Mouse (Mus musculus) natural killer cell, adult 2 months (primary cell): Measurements from ENCODE around the gene Pde4dip.

ENCODE experiments used
- DNase-seq, 2 experiments: peaks; one replicate each; pipeline ENCODE4 v3.0.0; 2022; ENCODE audit warnings: low spot score in 2 of 2

Pde4dip gene

DNA sequence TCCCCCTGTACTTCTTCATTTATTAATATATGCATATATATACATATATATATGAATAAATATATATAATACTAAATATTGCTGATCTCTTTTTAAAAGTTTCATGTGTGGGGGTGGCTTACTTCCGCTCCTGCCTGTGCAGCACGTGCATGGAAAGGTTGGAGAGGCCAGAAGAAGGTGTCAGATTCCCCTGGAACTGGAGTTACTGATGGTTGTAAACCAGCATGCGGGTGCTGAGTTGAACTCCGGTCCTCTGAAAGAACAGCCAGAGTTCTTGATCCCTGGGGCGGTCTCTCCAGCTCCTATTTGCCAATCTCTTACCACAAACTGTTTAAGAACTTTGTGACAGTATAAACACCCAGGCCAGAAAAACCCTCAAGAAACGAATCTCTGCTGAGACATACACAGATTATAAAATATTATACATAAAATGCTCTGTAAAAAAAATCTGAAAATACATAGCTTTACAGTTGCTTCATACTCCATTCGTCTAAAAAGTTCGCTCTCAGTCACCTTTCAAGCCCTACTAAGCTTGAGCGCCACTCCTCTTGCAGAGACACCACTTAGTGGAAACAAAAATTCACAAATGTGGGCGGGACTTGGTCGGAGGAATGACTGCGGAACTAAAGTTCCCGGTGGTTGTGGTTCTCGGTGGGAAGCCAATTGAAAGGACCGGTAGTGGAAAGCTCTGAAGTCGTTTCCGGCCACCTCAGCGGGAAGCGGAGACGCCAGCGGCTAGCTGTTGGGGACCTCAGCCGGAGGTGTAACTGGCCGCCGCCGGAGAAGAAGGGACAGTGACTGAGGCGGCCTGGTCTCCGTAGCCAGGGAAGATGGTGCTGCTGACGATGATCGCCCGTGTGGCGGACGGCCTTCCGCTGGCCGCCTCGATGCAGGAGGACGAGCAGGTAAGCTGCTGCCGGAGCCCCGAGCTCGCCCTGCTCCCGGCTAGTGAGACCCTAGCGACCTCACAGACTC is 12.3 kb upstream of the Pde4dip start, which contains the start of gene Sec22b:
Gene Sec22b (plus strand): TSS at position 675 of the 975 bp plus-strand sequence.
- DNase-seq = peak; percentile 83 to 87

DNA sequence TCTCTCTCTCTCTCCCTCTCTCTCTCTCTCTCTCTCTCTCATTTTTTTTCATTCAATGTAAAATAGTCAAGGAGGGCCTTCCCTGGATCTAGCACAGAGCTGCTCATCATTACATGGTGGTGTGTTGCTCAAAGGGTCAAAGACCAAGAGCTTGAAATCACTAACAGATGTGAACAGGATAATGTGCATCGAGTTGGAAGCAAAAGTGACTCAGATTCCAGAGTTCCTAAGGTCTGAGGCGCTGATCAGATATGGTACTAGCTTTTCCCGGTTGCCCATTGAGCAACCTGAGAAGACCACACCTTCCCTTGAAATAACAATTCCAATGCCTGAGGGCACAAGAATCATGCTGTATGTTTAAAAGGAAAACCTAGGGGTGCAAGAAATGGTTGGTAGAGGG is 9.9 kb upstream of the Pde4dip start:
- no peak for DNase-seq

DNA sequence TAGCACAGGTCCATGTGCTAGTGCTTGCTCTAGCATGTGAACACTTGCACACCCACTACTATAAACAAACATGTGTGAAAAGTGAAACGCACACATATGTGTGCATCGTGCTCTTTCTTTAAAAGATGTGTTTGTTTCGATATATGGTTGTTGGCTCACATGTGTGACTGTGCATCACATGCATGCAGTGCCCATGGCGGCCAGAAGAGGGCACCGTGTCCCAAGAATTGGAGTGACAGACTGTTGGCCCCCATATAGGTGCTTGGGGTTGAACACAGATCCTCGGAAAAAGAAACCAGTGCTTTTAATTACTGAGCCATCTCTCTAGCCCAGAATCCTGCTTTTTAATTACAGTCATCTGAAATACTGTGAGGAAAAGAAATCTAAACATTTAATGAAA is 6.2 kb upstream of the Pde4dip start:
- DNase-seq = peak; percentile 23 to 29

DNA sequence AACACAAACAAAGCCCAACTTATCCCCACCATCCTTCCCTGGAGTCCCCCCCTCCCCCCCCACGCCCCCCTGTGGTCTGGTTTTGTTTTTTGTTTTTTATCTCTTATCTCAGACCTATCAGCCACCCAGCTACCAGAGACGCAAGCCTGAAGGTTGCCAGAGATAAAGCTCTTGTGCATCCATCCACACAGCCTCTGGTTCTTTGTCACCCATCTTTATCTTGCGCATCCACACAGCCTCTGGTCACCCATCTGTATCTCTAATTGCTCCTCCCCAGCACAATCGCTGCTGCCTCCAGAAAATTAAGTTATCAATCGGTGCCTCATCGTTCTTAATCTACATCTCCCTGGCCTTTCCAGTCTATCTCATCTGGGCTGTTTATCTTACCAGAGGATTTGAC is 1.7 kb upstream of the Pde4dip start:
- DNase-seq = no peak

DNA sequence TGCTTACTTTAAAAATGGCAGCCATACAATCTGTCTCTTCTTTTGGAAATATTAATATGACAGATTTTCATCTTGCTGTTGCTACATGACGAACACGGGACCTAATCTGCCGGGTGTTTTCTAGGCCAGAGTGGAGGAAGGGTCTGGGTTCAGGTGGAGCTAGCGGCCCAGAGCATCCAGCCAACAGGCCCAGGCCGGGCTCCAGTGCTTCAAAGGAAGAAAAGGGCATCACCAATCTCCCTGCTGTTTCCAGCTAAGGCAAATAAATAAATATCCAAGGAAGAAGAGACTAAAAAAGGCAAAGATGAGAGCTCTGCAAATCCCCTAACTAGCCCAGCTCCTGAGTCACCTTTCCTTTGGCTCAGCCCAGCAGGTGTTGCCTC is 731 bp downstream of the Pde4dip start:
- DNase-seq = no peak

DNA sequence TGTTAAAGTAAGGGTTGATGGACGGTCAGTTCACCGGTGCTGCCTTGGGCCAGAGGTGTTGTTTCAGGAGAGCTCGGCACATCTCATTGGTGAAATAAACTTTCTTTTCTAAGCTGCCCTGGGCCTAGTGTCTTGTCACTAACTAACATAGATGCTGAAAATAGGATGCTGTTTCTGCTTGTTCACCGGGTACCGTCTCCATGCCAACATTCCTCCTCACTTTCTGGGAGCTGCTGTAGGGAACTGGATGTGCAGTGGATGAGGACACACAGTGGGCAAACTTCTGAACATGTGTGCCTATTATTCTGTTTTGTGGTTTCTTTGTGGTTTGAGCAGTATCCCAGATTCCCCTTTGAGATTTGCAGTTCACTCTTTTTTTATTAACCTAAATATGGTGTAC is 6.9 kb downstream of the Pde4dip start:
- no peak for DNase-seq

DNA sequence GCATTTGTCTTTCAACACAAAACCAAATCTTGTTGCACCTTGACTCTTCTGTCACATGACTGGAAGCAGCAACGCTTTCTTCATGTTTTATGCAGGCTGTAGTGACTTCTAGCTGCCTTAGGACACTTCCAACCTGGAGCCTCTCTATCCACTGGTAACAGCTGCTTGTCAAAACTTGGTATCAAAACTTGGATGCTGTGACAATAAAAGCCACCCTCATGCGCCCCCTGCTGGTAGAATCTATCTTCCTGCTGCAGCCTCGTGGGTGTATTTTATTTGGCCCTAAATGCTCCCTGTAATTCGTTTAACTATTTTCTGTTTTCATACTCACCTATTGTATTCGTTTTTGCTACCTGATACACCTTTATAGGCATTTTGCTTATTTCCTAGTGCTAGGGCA is 9.3 kb downstream of the Pde4dip start:
- DNase-seq = peak; percentile 58 to 76

DNA sequence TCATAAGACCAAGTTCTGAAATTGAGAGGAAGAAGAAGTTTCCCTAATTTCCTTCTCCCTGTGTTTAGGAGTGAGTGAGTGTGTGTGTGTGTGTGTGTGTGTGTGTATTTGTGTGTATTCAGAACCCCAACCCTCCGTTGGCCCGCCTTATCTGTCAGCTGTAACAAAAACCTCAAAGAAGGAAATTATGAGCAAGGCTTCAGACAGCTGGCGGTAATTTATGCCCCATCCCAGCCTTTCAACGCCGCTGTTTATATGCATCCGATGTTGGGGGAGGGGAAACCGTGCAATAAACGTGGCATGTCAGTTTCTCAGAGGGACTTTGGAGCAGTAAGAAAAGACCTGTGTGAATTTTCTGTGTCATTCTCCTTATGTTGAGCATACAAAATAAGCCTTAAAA is 12.2 kb downstream of the Pde4dip start:
- DNase-seq = no peak

DNA sequence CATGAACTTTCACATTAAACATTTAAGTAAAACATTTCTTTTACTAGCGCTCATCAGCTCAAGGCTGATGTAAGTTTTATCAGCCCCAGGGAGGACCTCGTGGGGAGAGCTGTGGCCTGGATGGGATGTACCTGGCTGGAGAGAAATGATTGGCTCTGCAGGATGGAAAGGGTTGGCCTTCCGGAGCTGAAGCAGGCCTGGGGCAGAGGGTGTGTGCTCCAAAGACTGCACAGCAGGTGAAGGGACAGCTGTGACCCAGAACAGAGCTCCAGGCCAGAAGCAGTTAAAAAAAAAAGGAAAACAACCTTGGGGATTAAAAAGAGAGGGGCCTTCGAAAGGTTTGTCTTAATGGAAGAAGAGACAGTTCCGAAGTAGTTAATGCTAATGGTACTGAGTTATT is 13.7 kb downstream of the Pde4dip start:
- DNase-seq = no peak

DNA sequence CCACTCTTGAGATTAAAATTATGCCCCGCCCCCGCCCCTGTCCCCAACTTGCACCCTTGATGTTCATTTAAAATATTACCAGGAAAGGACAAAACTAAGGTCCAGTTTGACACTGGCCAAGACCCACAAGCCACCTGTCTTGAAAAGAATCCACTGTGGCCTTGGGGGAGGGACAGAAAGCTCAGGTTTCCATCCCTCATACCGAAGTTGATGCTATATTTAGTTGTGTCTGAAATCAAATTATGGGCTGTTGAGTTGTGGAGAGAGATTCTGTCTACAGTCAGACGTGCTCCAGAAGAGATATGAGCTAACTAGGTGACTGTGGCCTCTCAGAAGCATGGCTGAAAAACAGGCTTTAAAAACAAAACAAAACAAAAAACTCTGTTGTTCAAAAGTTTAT is 18.8 kb downstream of the Pde4dip start:
- no peak for DNase-seq

DNA sequence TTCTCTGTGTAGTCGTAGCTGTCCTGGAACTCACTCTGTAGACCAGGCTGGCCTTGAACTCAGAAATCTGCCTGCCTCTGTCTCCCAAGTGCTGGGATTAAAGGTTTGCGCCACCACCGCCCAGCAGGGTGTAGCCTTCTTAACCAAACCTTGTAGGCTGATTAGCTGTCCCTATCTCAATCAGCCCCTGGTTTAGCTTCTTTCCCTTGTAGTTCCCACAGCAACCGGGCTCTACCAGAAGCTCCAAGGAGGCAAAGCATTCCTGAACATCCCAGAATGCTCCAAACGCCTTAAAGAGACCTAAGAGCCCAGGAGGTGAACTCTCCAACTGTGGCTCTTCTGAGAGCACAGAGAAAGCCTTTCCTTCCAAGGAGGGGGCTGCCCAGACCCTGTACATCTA is 19.8 kb downstream of the Pde4dip start:
- no peak for DNase-seq

DNA sequence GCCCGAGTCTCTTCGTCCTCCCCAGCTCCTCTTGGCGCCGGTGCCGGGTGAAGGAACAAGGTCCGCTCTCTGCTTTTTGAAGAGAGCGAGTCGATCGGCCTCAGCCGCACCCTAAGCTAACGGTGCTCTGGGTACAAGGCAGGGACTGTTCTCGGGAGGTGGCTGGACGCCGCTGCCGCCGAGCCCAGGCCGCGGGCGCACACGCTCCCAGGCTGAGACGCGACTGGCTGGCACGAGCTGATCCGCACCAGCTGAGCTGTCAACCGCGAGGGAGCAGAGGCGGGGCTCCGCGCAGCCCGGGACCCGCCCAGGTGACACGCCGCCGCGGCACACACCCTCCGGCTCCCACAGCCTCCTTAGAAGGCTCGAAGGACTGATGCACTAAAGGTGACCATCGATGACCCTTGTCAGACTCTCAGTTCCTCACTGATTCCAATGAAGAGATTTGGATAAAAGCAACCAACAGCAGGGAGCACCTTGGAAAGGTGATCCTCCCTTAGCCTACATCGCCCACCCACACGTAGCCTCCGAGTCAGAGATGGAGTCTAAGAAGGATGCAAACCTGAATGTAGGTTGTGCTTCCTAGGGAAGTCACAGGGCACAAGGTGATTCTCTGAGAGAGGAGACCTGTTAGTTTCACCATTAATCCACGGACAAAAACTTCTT is 20.4 kb downstream of the Pde4dip start:
- peak; percentile 20 to 34 for DNase-seq

DNA sequence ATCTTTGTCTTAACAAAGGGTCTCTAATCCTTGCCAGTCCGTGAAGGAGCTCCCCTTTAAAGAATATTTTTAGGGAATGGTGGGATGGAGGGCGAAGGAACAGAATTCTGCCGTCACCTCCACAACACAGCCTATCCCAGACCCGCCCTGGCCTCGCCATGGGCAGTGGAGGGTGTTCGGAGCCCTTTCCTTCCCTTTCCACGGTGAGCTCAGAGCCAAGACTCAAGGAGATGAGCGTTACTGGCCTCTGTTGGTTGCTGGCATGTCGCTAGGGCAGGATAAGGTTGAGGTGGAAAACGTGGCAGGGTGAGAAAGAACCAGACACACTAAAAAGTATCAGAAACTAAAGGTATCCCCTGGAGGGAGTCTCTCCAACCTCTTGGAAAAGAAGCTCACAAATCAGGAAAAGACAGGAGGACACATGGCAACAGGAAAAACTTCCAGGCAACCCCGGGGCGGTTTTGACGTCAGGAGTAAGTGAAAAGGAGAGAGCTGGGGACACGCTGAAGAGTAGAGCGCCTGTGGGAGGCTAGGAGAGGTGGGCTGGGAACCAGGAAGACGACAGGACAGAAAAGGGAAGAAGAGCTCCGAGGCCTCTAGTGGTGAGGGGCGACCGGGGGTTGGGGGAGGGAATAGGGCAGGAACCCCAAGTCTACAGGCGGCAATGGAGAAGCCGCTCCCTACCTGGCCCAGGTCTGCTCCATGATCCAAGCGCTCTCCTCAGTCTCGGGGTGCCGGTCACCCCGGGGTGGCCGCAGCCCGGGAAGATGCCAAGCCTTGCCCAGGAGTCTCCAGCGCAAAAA is 21.1 kb downstream of the Pde4dip start:
- DNase-seq = no peak

DNA sequence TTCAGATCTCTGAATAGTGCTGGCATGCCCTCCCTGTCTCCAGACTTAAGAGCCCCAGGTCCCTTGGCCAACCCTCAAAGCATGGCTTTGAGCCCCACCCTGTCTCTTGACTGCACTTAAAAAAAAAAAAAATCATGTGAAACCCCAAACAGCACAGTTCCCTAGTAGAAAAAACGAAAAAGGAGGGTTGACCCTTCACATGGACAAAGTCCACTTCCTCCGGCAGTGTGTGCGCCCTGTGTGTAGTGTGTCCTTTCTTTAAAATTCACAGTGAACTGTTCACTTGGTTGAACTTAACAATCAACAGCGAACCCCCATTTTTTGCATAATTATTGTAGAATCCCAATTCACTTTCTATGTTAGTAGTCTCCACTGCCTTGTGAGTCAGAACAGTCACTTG is 21.8 kb downstream of the Pde4dip start:
- no peak for DNase-seq

DNA sequence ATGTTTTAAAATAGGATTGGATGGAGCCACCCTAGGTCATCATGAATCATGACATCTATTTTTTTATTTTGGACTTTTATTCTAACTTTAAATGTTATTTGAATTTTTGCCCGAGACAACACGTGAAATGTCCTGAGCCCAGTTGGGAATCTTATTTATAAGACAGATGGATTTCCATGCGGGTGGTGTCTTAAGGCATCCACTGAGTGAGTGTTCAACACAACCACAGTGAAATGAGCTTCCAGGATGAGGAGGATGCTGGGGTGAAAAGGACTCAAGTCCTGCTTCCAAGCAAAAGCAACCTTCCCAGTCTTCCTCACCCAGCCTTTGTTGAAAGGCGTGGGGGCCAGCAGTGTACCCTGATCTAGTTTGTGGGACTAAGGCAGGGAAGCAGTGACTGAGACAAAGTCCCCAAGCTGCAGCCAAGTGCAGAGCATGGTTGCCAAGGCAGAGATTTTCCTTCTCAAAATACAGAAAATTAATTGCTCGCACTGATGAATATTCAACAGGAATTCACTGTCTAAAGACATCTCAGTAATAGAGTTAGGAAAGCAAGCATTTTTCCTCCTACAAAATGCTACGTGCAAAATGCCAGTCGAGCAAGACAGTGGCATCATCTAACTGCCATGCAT is 27.6 kb downstream of the Pde4dip start:
- no peak for DNase-seq

DNA sequence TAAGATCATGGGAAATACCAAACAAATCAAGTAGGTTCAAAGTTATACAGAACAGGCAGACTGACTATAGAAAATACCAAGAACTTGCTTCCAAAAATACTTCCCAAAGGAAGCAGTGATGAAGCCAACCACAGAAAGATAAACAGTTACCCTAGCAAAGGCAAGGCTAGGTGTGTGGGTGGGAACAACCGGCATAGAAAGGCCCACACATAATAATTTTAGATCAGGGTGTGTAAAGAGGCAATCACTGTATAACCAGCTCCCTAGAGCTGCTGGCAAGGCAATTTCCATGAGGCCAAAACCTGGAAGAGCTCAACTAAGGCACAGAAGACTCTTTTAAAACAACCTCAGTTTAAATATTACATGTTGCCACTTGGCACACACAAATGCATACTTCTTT is 29.1 kb downstream of the Pde4dip start:
- DNase-seq = no peak

DNA sequence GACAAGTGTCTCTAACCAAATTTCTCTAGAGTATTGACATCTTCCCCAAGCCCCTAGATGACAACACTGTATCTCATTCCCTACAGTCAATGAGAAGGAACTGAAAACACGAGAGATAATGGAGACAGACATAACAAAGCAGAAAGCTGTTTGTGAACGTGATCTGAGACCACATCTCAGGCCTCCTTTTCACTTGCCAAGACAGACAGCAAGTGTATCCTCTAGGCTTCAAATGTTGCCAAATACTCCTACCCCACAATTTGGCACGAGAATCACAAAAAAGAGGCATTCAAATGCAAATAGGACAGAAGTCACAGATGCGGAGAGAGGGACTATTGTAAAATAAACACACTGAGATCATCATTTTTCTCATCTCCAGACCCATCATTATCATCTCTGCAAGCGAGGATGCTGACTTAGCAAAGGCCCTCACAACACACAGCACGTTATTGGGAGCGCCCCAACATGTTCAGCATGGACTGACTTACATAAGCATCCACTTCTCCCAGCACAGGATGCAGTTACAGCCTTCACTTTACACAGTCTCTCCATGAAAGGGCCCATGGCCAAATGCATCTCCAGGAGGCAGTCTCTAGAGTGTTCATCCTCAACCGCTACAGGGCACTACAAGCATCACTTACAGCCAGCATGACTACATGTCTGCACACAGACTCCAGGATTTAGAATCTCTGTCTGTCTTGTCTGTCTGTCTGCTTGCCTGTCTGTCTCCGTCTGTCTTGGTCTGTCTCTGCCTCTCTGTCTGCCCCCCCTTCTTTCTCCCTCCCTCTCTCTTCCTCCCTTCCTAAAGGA is 33.7 kb downstream of the Pde4dip start:
- no peak for DNase-seq

DNA sequence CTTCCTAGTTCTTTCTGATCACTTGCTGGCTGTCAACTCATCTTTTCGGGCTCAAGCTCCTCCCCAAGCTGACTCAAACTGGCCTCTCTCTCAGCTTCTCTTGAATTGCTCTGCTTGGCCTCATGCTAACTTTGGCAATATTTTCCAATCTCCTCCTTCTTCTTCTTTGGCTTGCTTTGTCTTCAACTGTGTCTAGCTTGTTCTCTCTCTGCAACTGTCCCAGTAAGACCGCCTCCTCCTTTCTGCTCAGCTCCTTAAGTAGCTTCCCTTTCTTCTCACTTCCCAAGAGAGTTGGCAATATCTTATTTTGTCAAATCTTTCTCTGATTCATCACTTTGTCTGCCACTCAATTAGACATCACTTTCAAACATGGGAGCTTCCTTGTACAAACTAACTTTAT is 36.7 kb downstream of the Pde4dip start:
- no peak for DNase-seq

DNA sequence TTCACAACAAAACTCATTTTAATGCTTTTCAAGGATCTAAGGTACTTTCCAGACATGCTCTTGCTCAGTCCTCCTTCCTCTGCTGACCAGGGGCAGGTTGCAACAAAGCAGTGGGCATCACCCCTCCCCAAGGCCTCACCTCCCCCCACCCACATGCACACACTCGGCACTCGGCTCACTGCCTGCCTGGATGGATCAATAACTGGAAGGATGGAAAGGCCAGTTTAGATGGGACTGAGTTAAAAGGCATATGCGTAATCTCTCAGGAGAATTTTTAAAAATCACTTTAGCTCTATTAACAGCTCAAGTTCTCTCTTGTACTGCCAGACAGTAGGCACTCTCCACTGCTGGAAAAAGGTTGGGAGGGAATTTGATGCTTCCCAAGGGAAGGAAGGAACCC is 40.9 kb downstream of the Pde4dip start:
- no peak for DNase-seq

DNA sequence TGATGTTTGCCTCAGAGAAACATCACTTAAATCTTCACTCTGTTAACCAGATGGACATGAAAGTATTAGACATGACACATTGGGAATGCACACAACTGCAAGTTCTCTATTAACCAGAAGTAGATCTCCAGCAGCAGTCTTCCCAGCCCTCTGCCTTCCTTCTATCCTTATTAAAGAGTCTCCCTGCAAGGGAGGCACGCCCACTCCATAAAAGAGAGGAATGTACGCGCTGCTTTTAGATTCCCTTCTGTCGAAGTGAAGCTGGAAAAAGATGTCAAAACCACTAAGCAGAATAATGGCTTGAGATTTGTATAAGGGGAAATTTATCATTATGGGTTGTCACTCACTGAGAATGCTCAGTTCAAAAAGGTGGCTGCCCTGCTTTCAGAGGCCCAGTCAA is 42.1 kb downstream of the Pde4dip start:
- no peak for DNase-seq

DNA sequence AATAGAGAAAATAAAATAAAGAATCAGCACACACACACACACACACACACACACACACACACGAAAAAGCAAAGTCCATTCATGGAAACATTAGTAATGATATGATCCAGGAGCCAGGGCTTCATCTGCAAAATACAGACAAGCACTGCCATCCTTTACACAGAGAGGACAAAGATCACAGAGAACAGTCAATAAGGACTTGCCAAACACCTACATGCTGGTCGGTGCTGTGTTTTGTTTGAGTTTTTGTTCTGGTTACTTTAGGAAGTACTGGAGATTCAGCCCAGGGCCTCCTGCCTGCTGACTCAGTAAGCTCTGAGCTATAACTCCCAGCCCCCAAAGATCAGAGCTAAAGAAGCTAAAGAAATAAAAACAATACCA is 43.7 kb downstream of the Pde4dip start:
- no peak for DNase-seq
